Mouse (Mus musculus) heart, adult 11 months (tissue): Measurements from ENCODE around the gene Dgki.

Source experiments
- DNase-seq: peaks from one replicate; pipeline ENCODE4 v3.0.0; 2022

Dgki gene

GRCm38 (mm10) chr6:36903159-36903794 lies 396.7 kb downstream of the Dgki start:
- DNase-seq = peak; percentile 68

- peak; percentile 54 for DNase-seq
Observed at GRCm38 (mm10) chr6:36899872-36900271, 400.1 kb downstream of the Dgki start.

GRCm38 (mm10) chr6:36898412-36898811 lies 401.6 kb downstream of the Dgki start:
- DNase-seq = no peak

GRCm38 (mm10) chr6:36897616-36898149 lies 402.3 kb downstream of the Dgki start:
- DNase-seq = no peak

GRCm38 (mm10) chr6:36896656-36897055 lies 403.3 kb downstream of the Dgki start:
- DNase-seq = peak; percentile 91

GRCm38 (mm10) chr6:36891820-36892219 lies 408.2 kb downstream of the Dgki start:
- no peak for DNase-seq

GRCm38 (mm10) chr6:36890776-36891175 lies 409.2 kb downstream of the Dgki start:
- DNase-seq = no peak

- peak; percentile 98 for DNase-seq
Observed at GRCm38 (mm10) chr6:36890296-36890695, 409.7 kb downstream of the Dgki start.

- no peak for DNase-seq
Observed at GRCm38 (mm10) chr6:36881309-36881708, 418.7 kb downstream of the Dgki start.

GRCm38 (mm10) chr6:36880643-36881263 lies 419.2 kb downstream of the Dgki start:
- no peak for DNase-seq

- no peak for DNase-seq
Observed at GRCm38 (mm10) chr6:36877399-36877798, 422.6 kb downstream of the Dgki start.

- DNase-seq = no peak
Observed at GRCm38 (mm10) chr6:36876426-36876825, 423.6 kb downstream of the Dgki start.

GRCm38 (mm10) chr6:36875926-36876325 lies 424.1 kb downstream of the Dgki start:
- DNase-seq = no peak

GRCm38 (mm10) chr6:36872876-36873275 lies 427.1 kb downstream of the Dgki start:
- DNase-seq = no peak

- no peak for DNase-seq
Observed at GRCm38 (mm10) chr6:36868217-36868616, 431.8 kb downstream of the Dgki start.

- no peak for DNase-seq
Observed at GRCm38 (mm10) chr6:36858258-36859041, 441.5 kb downstream of the Dgki start.

- DNase-seq = no peak
Observed at GRCm38 (mm10) chr6:36857627-36858257, 442.2 kb downstream of the Dgki start.

GRCm38 (mm10) chr6:36850422-36851129 lies 449.4 kb downstream of the Dgki start:
- peak; percentile 87 for DNase-seq

- peak; percentile 92 for DNase-seq
Observed at GRCm38 (mm10) chr6:36845288-36845687, 454.7 kb downstream of the Dgki start.

GRCm38 (mm10) chr6:36844258-36844657 lies 455.7 kb downstream of the Dgki start:
- no peak for DNase-seq

- DNase-seq = no peak
Observed at GRCm38 (mm10) chr6:36843031-36843488, 456.9 kb downstream of the Dgki start.
